8 mouse cellular contexts compared by ENCODE assay signal in the genomic region with DNA sequence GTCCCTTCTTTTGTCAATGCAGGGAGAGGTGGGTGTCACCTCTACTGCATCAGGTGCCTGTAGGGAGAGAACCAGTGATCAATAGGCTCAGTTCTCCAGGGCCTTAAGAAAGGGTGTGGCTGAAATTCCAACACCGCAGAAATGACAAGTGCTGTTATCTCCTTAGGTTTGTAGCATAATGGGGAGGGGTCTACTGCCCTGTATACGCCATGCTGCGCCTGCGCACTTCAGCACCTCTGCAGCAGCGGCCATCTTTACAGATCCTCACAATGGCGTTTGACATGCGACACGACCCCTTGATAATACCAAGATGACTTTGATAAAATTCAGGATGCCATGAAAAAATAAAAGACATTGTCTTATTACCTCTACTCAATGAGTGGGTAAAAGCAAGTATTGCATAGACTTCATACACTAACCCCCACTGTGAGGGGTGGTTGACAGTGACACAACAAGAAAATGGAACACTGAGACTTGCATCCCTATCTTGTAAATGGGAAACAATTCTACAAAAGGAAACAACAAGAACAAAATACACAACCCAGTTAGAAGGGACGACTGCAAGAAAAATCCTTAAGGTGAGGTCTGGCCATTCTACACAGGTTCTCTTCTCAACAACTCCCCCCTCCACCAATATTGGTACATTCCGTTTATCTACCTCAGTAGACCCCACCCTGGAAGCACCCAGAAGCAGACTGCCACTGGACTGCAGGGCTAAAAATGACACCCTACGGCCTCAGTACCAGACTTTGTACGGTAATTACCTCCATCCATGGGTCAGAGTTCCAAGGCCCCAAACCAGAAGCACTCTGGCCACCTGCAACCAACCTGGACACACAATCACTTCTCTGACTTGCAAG. TPM values are rescaled to one million over a fixed set of nuclear protein-coding genes. Genes with fewer than 3 reads are reported as not detected.
DNase-seq lines count a peak whose midpoint lies in the region; ATAC-seq lines count a peak whose summit lies in the region.

No protein-coding gene starts in this region.

- peaks cover 6% of the 10 kb centered on the region; the same call in 1 of the 2 replicates for H3K9me3 ChIP-seq in stomach, embryonic 16.5 days (replicated peaks; ENCODE audit: control insufficient read depth, low read length)

- H3K4me3 ChIP-seq in stomach, embryonic 16.5 days (replicated peaks; ENCODE audit: low read length), result peak overlapping the region; percentile 60

- peak overlapping the region; percentile 66; the same call in 1 of the 2 replicates for H3K9ac ChIP-seq in stomach, embryonic 16.5 days (ENCODE audit: low read length)

- no peaks in the 10 kb centered on the region for H3K27me3 ChIP-seq in stomach, embryonic 16.5 days (ENCODE audit: control insufficient read depth, insufficient read depth, low read length)

- WGBS in stomach, embryonic 16.5 days, result 51% methylated on average over 12 of the region's 12 CpGs

- peak; percentile 1 for DNase-seq in adrenal gland, postnatal 10 days
- no peak for DNase-seq in adrenal gland, postnatal 36 days
- DNase-seq in cerebellum, adult 9-11 months, result peak; percentile 67
- DNase-seq in frontal cortex, postnatal 36 days (ENCODE audit: low spot score in 2 of 2), result peak; percentile 17 to 45
- peak; percentile 16 to 24 for DNase-seq in layer of hippocampus, adult 8-10 months (ENCODE audit: low spot score in 2 of 2)
- DNase-seq in mesoderm, embryonic 11.5 days (ENCODE audit: low read depth, low spot score), result peak; percentile 61
- no peak for DNase-seq in natural killer cell, adult 2 months (ENCODE audit: low spot score in 2 of 2)

- no peak overlapping the region for H3K27ac ChIP-seq in stomach, embryonic 16.5 days (ENCODE audit: low read length)

- no peaks in the 10 kb centered on the region for H3K36me3 ChIP-seq in stomach, embryonic 16.5 days (ENCODE audit: control insufficient read depth, insufficient read depth, low read length)

- no peak; the same call in 1 of the 2 replicates for ATAC-seq in stomach, embryonic 16.5 days (ENCODE audit: insufficient read depth, low FRiP score)

- H3K4me1 ChIP-seq in stomach, embryonic 16.5 days (ENCODE audit: control insufficient read depth, insufficient read depth, low read length), result no peaks in the 10 kb centered on the region

- peak overlapping the region; percentile 58 for H3K4me2 ChIP-seq in stomach, embryonic 16.5 days (ENCODE audit: low read depth, low read length)

RNA-seq across cellular contexts. Expression of a gene that starts 1.6 kb away (rescaled TPM):
- 100 to 1,000 TPM; 106 to 124 TPM for total RNA-seq in adrenal gland, postnatal 10 days (2021)
- 10 to 100 TPM; 88.4 to 95.9 TPM for total RNA-seq in adrenal gland, postnatal 36 days (2021)
- 1,000 to 10,000 TPM; 1,853 to 2,184 (median 1,974) TPM for total RNA-seq in layer of hippocampus, adult 8-10 months (2022)
- 32.2 and 34.5 TPM in 2 replicates for polyA plus RNA-seq in stomach, embryonic 16.5 days (2015; fragmentation: Nextera tagmentation; extraction: Ambion mirVana)

RNA-seq across cellular contexts. Expression of a gene that starts 1.6 kb away (rescaled TPM):
- 1 to 10 TPM; 2.9 to 5.8 TPM for total RNA-seq in adrenal gland, postnatal 10 days (2021)
- 1 to 10 TPM; 1.7 to 1.8 TPM for total RNA-seq in adrenal gland, postnatal 36 days (2021)
- total RNA-seq in layer of hippocampus, adult 8-10 months (2022), result 10 to 100 TPM; 60.6 to 74.7 (median 68.2) TPM
- 0.17 and 0.32 TPM in 2 replicates for polyA plus RNA-seq in stomach, embryonic 16.5 days (2015; fragmentation: Nextera tagmentation; extraction: Ambion mirVana)

Comparison
In these comparisons a context has a peak if more than half of its experiments do, and no peak if none do; other contexts are left out.
1. DNase-seq: peak in adrenal gland, postnatal 10 days (single experiment), cerebellum, adult 9-11 months (single experiment), frontal cortex, postnatal 36 days (2 of 2), layer of hippocampus, adult 8-10 months (2 of 2) and mesoderm, embryonic 11.5 days (single experiment); none in adrenal gland, postnatal 36 days (0 of 2) and natural killer cell, adult 2 months (0 of 2).
2. RNA of a gene that starts 1.6 kb away (total RNA-seq): 1,853 to 2,184 TPM in layer of hippocampus, adult 8-10 months; 106 to 124 TPM in adrenal gland, postnatal 10 days and 88.4 to 95.9 TPM in adrenal gland, postnatal 36 days; every median in the first group is over 10 times any median in the second.
3. RNA of a gene that starts 1.6 kb away (total RNA-seq): 60.6 to 74.7 TPM in layer of hippocampus, adult 8-10 months; 2.9 to 5.8 TPM in adrenal gland, postnatal 10 days and 1.7 to 1.8 TPM in adrenal gland, postnatal 36 days; every median in the first group is over 4 times any median in the second.